Mouse (Mus musculus): Measurements from ENCODE around the gene Gm10134.
"Not testable (repeated sequence)": the region's sequence is repeated elsewhere in the genome, so short reads cannot be mapped to it uniquely, and the experiment has no call there.

Gene Gm10134

GRCm38 (mm10) chr2:28505795-28506194 is at the start of gene Gm10134:
Gene Gm10134, plus strand, starts transcription at chr2:28506095.
- ChIA-PET POLR2A (interaction anchor here in 3 of 4 experiments (0.6 to 2.5 kb wide), 19 partner anchors 9 to 1629 kb away, joined by 3 to 11 read pairs (median 4); partner anchors contain the start of genes 1700007K13Rik (in 1 of the 3), Cel (in 1 of the 3) and Gbgt1 (in 1 of the 3)), CTCF (interaction anchor here (0.6 to 1.8 kb wide), 10 partner anchors 8 to 523 kb away, joined by 3 to 17 read pairs (median 4); partner anchors contain the start of gene 1700007K13Rik (in 1 of the 4))

DNA sequence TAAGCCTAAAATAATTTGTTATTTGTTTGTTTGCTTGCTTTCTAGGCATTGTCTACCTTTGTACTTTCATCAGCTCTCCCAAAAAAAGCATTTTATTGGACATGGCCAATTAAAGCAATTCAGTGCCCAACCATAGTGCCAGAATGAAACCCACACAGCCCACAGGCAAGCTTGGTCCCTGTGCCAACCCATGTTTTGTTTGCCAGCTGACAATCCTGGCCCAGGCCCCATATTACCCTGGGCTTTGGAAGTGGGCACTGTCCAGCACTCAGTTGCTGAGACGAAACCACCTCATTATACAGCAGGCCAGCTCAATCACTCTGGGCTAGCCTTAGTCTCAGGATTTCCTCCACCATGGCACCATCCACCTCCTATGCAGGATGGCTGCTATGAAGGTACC is 49.3 kb upstream of the Gm10134 start:
- ChIA-PET POLR2A (interaction anchor here in 2 of 4 experiments (1.5 to 2.2 kb wide), 3 partner anchors 8 to 27 kb away, joined by 4 to 15 read pairs (median 9); partner anchors contain the start of genes 1700007K13Rik (in 1 of the 2) and Ppp1r26 (in 1 of the 2)), CTCF (interaction anchor here in 2 of 4 experiments (0.6 to 2.4 kb wide), 2 partner anchors 7 to 1277 kb away, joined by 3 to 9 read pairs; no protein-coding TSS in a partner anchor)

GRCm38 (mm10) chr2:28463919-28464318 is 42.0 kb upstream of the Gm10134 start:
- ChIA-PET POLR2A (interaction anchor here (0.5 to 3.4 kb wide), 34 partner anchors 8 to 1672 kb away, joined by 3 to 18 read pairs (median 3); partner anchors contain the start of genes Gm10134 (in 1 of the 4), Ppp1r26 (in 1 of the 4), Ralgds (in 1 of the 4) and Zer1 (in 1 of the 4)), CTCF (interaction anchor here (0.5 to 2.0 kb wide), 99 partner anchors 8 to 1572 kb away, joined by 3 to 19 read pairs (median 5); partner anchors contain the start of genes Ppp1r26 (in 3 of the 4), Ralgds (in 3 of the 4), Brd3os (in 1 of the 4) and Gfi1b (in 1 of the 4))

- ChIA-PET POLR2A (interaction anchor here in 2 of 4 experiments (0.7 to 3.4 kb wide), 17 partner anchors 9 to 176 kb away, joined by 3 to 18 read pairs (median 5); partner anchors contain the start of genes Gm10134 (in 1 of the 2), Ppp1r26 (in 1 of the 2), Ralgds (in 1 of the 2) and Tsc1 (in 1 of the 2)), CTCF (interaction anchor here in 3 of 4 experiments (0.6 to 2.0 kb wide), 7 partner anchors 14 to 912 kb away, joined by 3 to 11 read pairs (median 6); partner anchors contain the start of gene Gtf3c5 (in 1 of the 3))
These were observed 41.0 kb upstream of the Gm10134 start for GRCm38 (mm10) chr2:28464919-28465318.

DNA sequence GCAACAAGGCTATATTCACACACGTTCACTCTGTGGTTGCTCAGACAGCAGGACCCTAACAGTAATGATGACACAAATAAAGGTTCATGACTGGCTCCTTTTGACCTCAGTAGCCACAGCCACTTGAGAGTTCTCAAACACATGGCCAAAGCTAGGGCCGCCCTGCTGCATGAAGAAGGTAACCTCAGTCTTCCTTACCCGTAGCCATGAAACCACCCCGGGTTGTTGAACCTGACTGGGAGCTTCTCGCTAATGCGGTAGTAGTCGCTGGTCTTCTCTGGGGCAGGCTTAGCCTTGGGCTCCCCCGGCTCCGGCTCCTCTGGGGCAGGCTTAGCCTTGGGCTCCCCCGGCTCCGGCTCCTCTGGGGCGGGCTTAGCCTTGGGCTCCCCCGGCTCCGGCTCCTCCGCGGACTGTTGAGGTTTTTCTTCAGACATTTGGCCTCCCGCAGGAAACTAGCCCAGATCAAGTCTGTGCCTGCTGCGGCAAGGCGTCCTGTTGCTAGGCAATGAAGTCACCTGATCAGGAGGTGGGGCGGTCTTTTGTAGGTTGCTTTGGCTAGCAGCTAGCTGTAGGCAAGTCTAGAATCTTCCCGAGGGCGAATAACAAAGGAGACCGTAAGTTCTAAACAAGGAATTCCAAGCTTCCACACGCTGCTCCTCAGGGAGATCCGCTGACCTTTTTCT is 39.9 kb upstream of the Gm10134 start, which contains the start of gene 1700007K13Rik:
Gene 1700007K13Rik (minus strand): TSS at position 497 of the 683 bp plus-strand sequence.
- POLR2A ChIA-PET = interaction anchor here in 3 of 4 experiments (0.6 to 3.4 kb wide), 33 partner anchors 9 to 1361 kb away, joined by 3 to 18 read pairs (median 3); partner anchors contain the start of genes Ralgds (in 2 of the 3), Gm10134 (in 1 of the 3), Ppp1r26 (in 1 of the 3) and Tsc1 (in 1 of the 3)
- CTCF ChIA-PET = interaction anchor here in 2 of 4 experiments (0.9 to 1.6 kb wide), 8 partner anchors 30 to 913 kb away, joined by 3 to 6 read pairs (median 4); partner anchors contain the start of genes Gbgt1 (in 1 of the 2) and Gm10134 (in 1 of the 2)

DNA sequence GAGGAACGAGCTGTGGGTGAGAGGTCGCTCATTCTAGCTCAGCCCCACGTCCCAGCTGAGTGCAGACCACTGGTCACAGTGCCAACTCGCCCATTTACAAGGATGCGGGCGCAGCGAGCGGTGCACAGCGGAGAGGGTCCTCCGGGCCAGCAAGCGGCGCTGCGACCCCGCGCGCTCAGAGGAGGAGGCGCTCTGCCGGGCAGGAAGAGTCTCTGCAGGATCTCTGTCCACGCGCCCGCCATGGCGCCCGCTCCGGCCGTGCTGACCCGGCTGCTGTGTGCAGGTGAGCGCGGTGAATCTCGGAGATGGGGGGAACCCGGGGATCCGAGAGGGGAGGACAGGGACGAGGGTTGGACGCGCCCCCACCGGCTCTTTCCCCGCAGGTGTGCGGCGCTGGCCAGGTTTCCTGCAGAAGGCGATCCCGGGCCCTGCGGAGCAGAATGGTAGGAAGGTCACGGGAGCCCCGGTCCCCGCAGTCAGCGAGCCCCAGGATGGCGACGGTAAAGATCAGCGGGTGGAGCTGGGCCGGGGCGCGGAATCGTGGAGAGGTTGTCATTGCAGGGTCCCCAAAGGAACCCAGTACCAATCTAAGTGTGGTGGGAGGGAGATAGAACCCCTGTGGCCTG is 37.9 kb upstream of the Gm10134 start, which contains the start of gene Mrps2:
Gene Mrps2 (plus strand): TSS at position 207 of the 626 bp plus-strand sequence.
- ChIA-PET POLR2A (interaction anchor here in 3 of 4 experiments (0.6 to 2.0 kb wide), 13 partner anchors 9 to 261 kb away, joined by 3 to 5 read pairs (median 4); partner anchors contain the start of genes Ralgds (in 2 of the 3) and Gbgt1 (in 1 of the 3)), CTCF (interaction anchor here in 2 of 4 experiments (0.5 to 1.9 kb wide), 5 partner anchors 10 to 264 kb away, joined by 3 to 6 read pairs (median 4); partner anchors contain the start of gene Gtf3c5 (in 1 of the 2))

- ChIA-PET CTCF (interaction anchor here in 2 of 4 experiments (0.5 to 1.9 kb wide), 5 partner anchors 11 to 264 kb away, joined by 3 to 6 read pairs (median 3); no protein-coding TSS in a partner anchor), POLR2A (interaction anchor here in 3 of 4 experiments (0.7 to 3.1 kb wide), 12 partner anchors 8 to 172 kb away, joined by 3 to 15 read pairs (median 4); partner anchors contain the start of genes Ralgds (in 2 of the 3) and Gbgt1 (in 1 of the 3))
These were observed 37.2 kb upstream of the Gm10134 start for GRCm38 (mm10) chr2:28468486-28469225.

- ChIA-PET CTCF (interaction anchor here in 1 of 4 experiments (1.5 to 1.9 kb wide), 2 partner anchors 42 to 48 kb away, joined by 3 to 6 read pairs; no protein-coding TSS in a partner anchor), POLR2A (interaction anchor here in 2 of 4 experiments (0.8 to 3.1 kb wide), 7 partner anchors 12 to 56 kb away, joined by 3 to 15 read pairs (median 4); partner anchors contain the start of gene Gm10134 (in 1 of the 2))
These were observed 36.4 kb upstream of the Gm10134 start for GRCm38 (mm10) chr2:28469461-28469860.

- POLR2A ChIA-PET = interaction anchor here in 3 of 4 experiments (0.6 to 3.1 kb wide), 13 partner anchors 10 to 469 kb away, joined by 3 to 15 read pairs (median 4); partner anchors contain the start of genes Gbgt1 (in 1 of the 3), Gm10134 (in 1 of the 3) and Ralgds (in 1 of the 3)
- CTCF ChIA-PET = interaction anchor here in 1 of 4 experiments (0.9 kb wide), 1 partner anchor 15 kb away, joined by 3 read pairs; no protein-coding TSS in a partner anchor
These were observed 35.3 kb upstream of the Gm10134 start for GRCm38 (mm10) chr2:28470591-28470990.

- CTCF ChIA-PET = not testable (repeated sequence)
- POLR2A ChIA-PET = interaction anchor here in 3 of 4 experiments (0.6 to 1.0 kb wide), 4 partner anchors 17 to 509 kb away, joined by 3 to 4 read pairs (median 4); partner anchors contain the start of gene Ralgds (in 1 of the 3)
These were observed 33.9 kb upstream of the Gm10134 start for GRCm38 (mm10) chr2:28472011-28472410.

GRCm38 (mm10) chr2:28477993-28478392 is 27.9 kb upstream of the Gm10134 start:
- ChIA-PET CTCF (interaction anchor here (0.6 to 0.7 kb wide), 5 partner anchors 39 to 211 kb away, joined by 3 to 5 read pairs (median 3); no protein-coding TSS in a partner anchor), POLR2A (interaction anchor here (0.6 to 3.2 kb wide), 16 partner anchors 10 to 719 kb away, joined by 3 to 12 read pairs (median 3); partner anchors contain the start of genes Gbgt1 (in 2 of the 4), Gm10134 (in 1 of the 4) and Ralgds (in 1 of the 4))

GRCm38 (mm10) chr2:28479208-28480204 is 26.4 kb upstream of the Gm10134 start:
- CTCF ChIA-PET = interaction anchor here in 3 of 4 experiments (0.6 to 1.1 kb wide), 3 partner anchors 15 to 553 kb away, joined by 3 to 11 read pairs (median 3); no protein-coding TSS in a partner anchor
- POLR2A ChIA-PET = interaction anchor here in 3 of 4 experiments (0.6 to 3.2 kb wide), 11 partner anchors 8 to 815 kb away, joined by 3 to 12 read pairs (median 4); partner anchors contain the start of genes Ralgds (in 2 of the 3), Gbgt1 (in 1 of the 3), Gm10134 (in 1 of the 3) and Gtf3c5 (in 1 of the 3)

DNA sequence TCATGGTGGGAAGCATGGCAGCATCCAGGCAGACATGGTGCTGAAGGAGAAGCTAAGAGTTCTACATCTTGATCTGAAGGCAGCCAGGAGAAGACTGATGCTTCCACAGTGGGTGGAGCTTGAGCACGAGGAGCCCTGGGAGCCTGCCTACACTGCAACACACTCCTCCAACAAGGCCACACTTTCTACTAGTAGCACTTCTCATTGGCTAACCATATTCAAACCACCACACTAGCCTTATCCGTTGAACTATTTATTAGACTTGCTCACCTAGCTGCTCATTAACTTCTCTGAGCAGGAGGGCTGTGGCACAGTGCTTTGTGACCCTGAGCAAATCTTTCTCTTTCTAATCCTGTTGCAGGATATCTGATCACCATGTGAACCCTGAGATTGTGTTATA is 22.0 kb upstream of the Gm10134 start:
- POLR2A ChIA-PET = interaction anchor here in 2 of 4 experiments (1.1 to 2.4 kb wide), 3 partner anchors 13 to 43 kb away, joined by 3 to 8 read pairs (median 5); partner anchors contain the start of genes 1700007K13Rik (in 1 of the 2) and Gbgt1 (in 1 of the 2)
- CTCF ChIA-PET = interaction anchor here in 1 of 4 experiments (0.6 to 1.0 kb wide), 2 partner anchors 20 to 25 kb away, joined by 3 to 4 read pairs; no protein-coding TSS in a partner anchor

DNA sequence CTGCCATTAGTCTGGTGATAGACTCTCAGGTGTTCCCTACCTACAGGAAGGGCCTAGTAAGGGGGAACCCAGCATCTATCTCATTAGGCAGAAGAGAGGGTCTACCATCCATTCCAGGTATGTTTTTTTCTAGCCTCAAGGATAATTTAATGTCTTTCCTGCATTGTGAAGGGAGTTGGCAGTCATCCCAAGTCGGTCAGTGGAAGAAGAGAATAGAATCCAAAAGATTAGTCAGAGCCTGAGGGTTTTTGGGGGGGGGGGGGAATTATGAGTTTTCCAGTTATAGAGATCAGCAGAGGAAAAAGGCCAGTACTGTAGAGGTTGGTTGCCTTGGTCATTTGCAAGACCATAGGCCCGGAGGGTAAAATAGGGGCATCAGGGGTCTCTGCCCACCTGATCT is 11.4 kb upstream of the Gm10134 start:
- ChIA-PET CTCF (no interaction called here), POLR2A (no interaction called here)

All from embryonic stem cell, embryonic (primary cell).